Mouse (Mus musculus) ES-E14 (cell line): Measurements from ENCODE around the gene Dr1. TPM values are rescaled to one million over a fixed set of nuclear protein-coding genes. Genes with fewer than 3 reads are reported as not detected.

Experiments
- DNase-seq: peaks from one replicate; pipeline ENCODE4 v3.0.0-alpha.2; 2013; ENCODE audit warnings: low read depth, low spot score
- H3K27ac ChIP-seq: 2 replicates; pipeline ENCODE4 v1.5.1; 2012; ENCODE audit warnings: low read depth, mild to moderate bottlenecking, low read length, moderate library complexity, mixed read lengths; ENCODE audit not compliant: poor library complexity, insufficient read depth, severe bottlenecking
- H3K36me3 ChIP-seq: 2 replicates; pipeline ENCODE4 v1.6.1; 2012; ENCODE audit warnings: mild to moderate bottlenecking, low read length, moderate library complexity, mixed read lengths; ENCODE audit not compliant: control insufficient read depth, poor library complexity, insufficient read depth, severe bottlenecking
- H3K4me1 ChIP-seq, 2 experiments: fragments of 150-350 bp in 1 of 2; sonication (generic) in 1 of 2; 2 replicates each; pipeline ENCODE4 v1.6.1; 2012; ENCODE audit warnings: low read length in 2 of 2, mild to moderate bottlenecking in 1 of 2, mixed read lengths in 1 of 2; ENCODE audit not compliant: control insufficient read depth in 2 of 2, insufficient read depth in 2 of 2, poor library complexity in 1 of 2
- H3K4me3 ChIP-seq, 2 experiments: fragments of 150-350 bp in 1 of 2; sonication (generic) in 1 of 2; 2 replicates each; pipeline ENCODE4 v1.5.1; 2012; ENCODE audit warnings: low read length in 2 of 2, low read depth in 1 of 2, mild to moderate bottlenecking in 1 of 2, mixed read lengths in 1 of 2; ENCODE audit not compliant: insufficient read depth in 1 of 2, poor library complexity in 1 of 2, severe bottlenecking in 1 of 2
- H3K9ac ChIP-seq: 2 replicates; pipeline ENCODE4 v1.6.1; 2012; ENCODE audit warnings: low read depth, mild to moderate bottlenecking, low read length, mixed read lengths; ENCODE audit not compliant: poor library complexity, insufficient read depth, severe bottlenecking
- H3K9me3 ChIP-seq: fragments of 150-350 bp; sonication (generic); 2 replicates; pipeline ENCODE4 v1.6.1; 2012; ENCODE audit warnings: low read depth, mild to moderate bottlenecking, low read length; ENCODE audit not compliant: control insufficient read depth, insufficient read depth
- CHD2 ChIP-seq: IDR thresholded peaks from 2 replicates; pipeline ENCODE4 v1.6.1; 2014; ENCODE audit warnings: mild to moderate bottlenecking, low read depth, low read length, inconsistent platforms
- HCFC1 ChIP-seq: IDR thresholded peaks from 2 replicates; pipeline ENCODE4 v1.6.1; 2012; ENCODE audit warnings: low read length, inconsistent platforms, borderline replicate concordance; ENCODE audit not compliant: insufficient read depth
- MAFK ChIP-seq: IDR thresholded peaks from 2 replicates; pipeline ENCODE4 v1.6.1; 2014; ENCODE audit warnings: mild to moderate bottlenecking, low read depth, low read length, inconsistent platforms; ENCODE audit not compliant: insufficient read depth
- ZC3H11A ChIP-seq: IDR thresholded peaks from 2 replicates; pipeline ENCODE4 v1.6.1; 2012; ENCODE audit warnings: low read depth, mild to moderate bottlenecking, inconsistent platforms, low read length, borderline replicate concordance
- ZNF384 ChIP-seq: IDR thresholded peaks from 2 replicates; pipeline ENCODE4 v1.6.1; 2012; ENCODE audit warnings: low read depth, low read length, inconsistent platforms
- in situ Hi-C, 2 experiments: fragments of 600-800 bp; cut with MboI; formaldehyde crosslinking; loops; one replicate each; pipeline ENCODE4 v1.15.1; 2025; ENCODE audit warnings: low sequenced_read_pairs in 2 of 2, inconsistent platforms in 1 of 2; ENCODE audit not compliant: unreplicated experiment in 2 of 2
- total RNA-seq: library from RNA; depleted of rRNA; stranded (reverse); fragments of 300-350 nt; gene quantifications from 2 replicates; pipeline ENCODE4 v1.2.3, GENCODE M21; 2012; rRNA removed

The Dr1 gene
- total RNA-seq, 1 experiment: 22.8 TPM

DNA sequence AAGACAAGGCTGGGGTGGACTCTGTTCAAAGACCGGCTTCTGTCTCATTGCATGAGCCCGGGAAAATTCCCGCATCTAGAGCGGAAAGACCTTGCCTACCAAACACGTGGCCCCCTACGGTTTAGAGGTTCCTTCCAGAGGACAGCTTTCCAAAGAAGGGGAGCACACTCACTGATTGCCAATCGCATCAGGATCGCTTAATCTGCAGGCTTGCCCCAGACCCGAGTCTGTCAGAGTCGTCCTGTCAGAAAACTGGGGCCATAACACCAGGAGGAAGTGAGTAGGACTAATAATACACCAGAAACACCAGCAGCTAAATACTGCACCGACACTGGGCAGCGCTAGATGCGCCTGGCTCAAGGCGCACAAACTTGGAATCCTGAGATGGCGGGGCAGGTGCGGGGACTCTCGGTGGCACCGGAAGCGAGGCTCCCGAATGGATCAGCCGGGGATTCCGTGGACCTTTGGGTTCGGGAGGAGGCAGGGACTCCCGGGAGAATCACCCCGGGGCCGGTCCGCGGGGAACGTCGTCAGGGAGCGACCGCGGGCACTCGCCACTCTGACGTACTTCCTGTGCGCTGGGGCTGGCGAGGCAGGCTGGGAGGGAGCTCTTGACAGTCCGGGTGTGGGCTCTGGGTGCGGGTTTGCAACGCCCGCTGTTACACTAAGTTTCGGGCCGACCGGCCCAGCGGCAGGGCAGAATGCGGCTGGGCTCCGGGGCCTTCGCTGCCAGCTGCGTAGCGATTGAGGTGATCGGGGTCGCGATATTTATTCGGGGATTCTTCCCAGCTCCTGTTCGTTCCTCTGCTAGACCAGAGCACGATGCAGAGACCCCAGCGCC is 43.7 kb downstream of the Dr1 start, which contains the start of gene Pigg:
Gene Pigg, plus strand, starts transcription at position 386 of the 841 bp plus-strand sequence.
- Histone ChIP-seq H3K27ac (peak within 1 kb of the TSS; percentile 74), H3K36me3 (no peaks in the 10 kb centered on the region), H3K4me1 (no peaks in the 10 kb centered on the region), H3K9ac (peak within 1 kb of the TSS; percentile 94), H3K9me3 (no peaks in the 10 kb centered on the region), H3K4me3 (peak within 1 kb of the TSS; percentile 78 to 80)
- peak; percentile 80 for DNase-seq
- TF ChIP-seq ZNF384 (no peak), HCFC1 (peak; percentile 84), ZC3H11A (peak; percentile 28)
- in situ Hi-C loops: no loop called here

DNA sequence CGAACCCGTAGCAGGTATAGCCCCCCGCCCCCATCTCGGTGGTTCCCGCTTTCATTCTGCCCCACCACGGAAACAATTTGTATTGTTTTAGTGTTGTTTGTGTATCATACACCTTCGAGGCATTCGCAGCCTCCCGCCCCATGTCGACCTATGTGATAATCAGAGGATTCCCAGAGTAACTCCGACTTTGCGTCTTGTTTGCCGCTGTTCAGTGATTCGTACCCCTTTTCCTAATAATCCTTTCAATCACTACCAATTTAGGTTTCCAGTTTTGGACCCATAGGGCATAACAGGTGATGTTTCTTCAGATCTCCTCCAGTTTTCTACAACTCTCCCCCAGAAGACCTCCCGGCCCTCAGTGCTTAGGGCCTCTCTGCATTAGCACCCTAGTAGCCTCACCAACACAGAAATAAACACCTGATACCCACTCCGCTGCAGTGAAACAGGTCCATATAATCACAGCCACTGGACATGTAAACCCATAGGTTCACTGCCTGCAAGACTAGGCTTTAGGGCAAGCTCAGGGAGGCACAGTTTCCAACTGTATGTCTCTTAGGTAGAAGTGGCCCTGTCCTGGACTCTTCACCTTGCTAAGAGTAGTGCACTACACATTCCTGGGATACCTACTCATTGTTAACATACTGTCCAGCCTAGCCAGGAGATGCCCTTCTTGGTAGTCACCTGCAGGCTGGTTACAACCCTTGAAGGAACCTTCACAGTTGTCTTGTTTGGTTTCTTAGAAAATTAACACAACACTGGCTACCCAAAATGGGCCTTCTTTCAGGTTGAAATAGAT is 44.6 kb downstream of the Dr1 start:
- no peaks in the 10 kb centered on the region for H3K4me1 ChIP-seq
- TF ChIP-seq MAFK: no peak
- no peak for TF ChIP-seq ZC3H11A
- TF ChIP-seq CHD2: no peak
- no peak for TF ChIP-seq HCFC1
- no peak for TF ChIP-seq ZNF384
- no peaks in the 10 kb centered on the region for H3K36me3 ChIP-seq
- no peaks in the 10 kb centered on the region for H3K9me3 ChIP-seq
- H3K4me3 ChIP-seq: peak overlapping the region; percentile 78 to 80
- H3K27ac ChIP-seq: no peak overlapping the region
- peak overlapping the region; percentile 88 for H3K9ac ChIP-seq
- no peak for DNase-seq
- in situ Hi-C loops: no loop called here

Other genes with a start within 250 kb of the Dr1 start
- gene Mtf2, start 203.2 kb upstream of the Dr1 start, total RNA-seq: 236 and 242 TPM in 2 replicates
- gene Tmed5, start 136.3 kb upstream of the Dr1 start, total RNA-seq: 78.3 and 95.5 TPM in 2 replicates
- gene Ccdc18, start 136.0 kb upstream of the Dr1 start, total RNA-seq: 9.8 and 11.4 TPM in 2 replicates
- 17.8 and 21.8 TPM in 2 replicates for gene Pigg, start 43.7 kb downstream of the Dr1 start, total RNA-seq
- 0.16 and 0.45 TPM in 2 replicates for gene Gm42517, start 99.0 kb downstream of the Dr1 start, total RNA-seq
- gene Pde6b, start 119.5 kb downstream of the Dr1 start, total RNA-seq: 0.04 and 0.16 TPM in 2 replicates
- gene Atp5k, start 165.6 kb downstream of the Dr1 start, total RNA-seq: 510 and 685 TPM in 2 replicates
- 0.36 and 0.79 TPM in 2 replicates for gene Mfsd7a, start 180.0 kb downstream of the Dr1 start, total RNA-seq
- 29.1 and 29.6 TPM in 2 replicates for gene Pcgf3, start 192.3 kb downstream of the Dr1 start, total RNA-seq